Mouse (Mus musculus) heart, adult 2 months (tissue): ENCODE measurements around the gene Gcnt2.

Experiments
- CTCF ChIP-seq: fragments of 200-600 bp; IDR thresholded peaks from 2 replicates; pipeline ENCODE4 v1.8.1; 2022; ENCODE audit warnings: antibody characterized with exemption, mild to moderate bottlenecking, moderate library complexity
- EP300 ChIP-seq: fragments of 200-500 bp; IDR thresholded peaks from 2 replicates; pipeline ENCODE4 v1.6.1; 2011; ENCODE audit warnings: low read depth, low read length, control low read depth; ENCODE audit not compliant: insufficient read depth
- POLR2A ChIP-seq: fragments of 200-500 bp; IDR thresholded peaks from 2 replicates; pipeline ENCODE4 v1.6.1; 2011; ENCODE audit warnings: mild to moderate bottlenecking, low read depth, low read length, control low read depth; ENCODE audit not compliant: insufficient read depth

GRCm38 (mm10) chr13:40893573-40893972 is 34.0 kb downstream of the Gcnt2 start:
- TF ChIP-seq POLR2A (no peak), CTCF (no peak), EP300 (no peak)
